Mouse (Mus musculus) left cerebral cortex, postnatal 25 days (tissue): ENCODE results near the gene Eng. TPM values are rescaled to one million over a fixed set of nuclear protein-coding genes. Genes with fewer than 3 reads are reported as not detected.

ENCODE experiments used
- DNase-seq, 2 experiments: peaks; one replicate each; pipeline ENCODE4 v3.0.0; 2022; ENCODE audit warnings: low spot score in 2 of 2, mixed read lengths in 1 of 2
- intact Hi-C: fragments of 180-260 bp; cut with DNase I; formaldehyde crosslinking; loops from one replicate; pipeline ENCODE4 v1.15.1; 2025
- total RNA-seq, 2 experiments: library from RNA; stranded (reverse); gene quantifications; 2 replicates each; pipeline ENCODE4 v1.2.3; 2021

Eng gene
- 10 to 100 TPM; 21.9 to 25.0 TPM for total RNA-seq

GRCm38 (mm10) chr2:32646379-32647056, at the start of gene Eng:
Gene Eng (plus strand): TSS chr2:32646595.
- intact Hi-C loops: no loop called here
- no peak for DNase-seq

- no peak for DNase-seq
- intact Hi-C loops: no loop called here
Observed at GRCm38 (mm10) chr2:32596725-32597124, 49.7 kb upstream of the Eng start.

- no peak for DNase-seq
- intact Hi-C loops: no loop called here
Observed at GRCm38 (mm10) chr2:32597248-32597647, 49.1 kb upstream of the Eng start.

GRCm38 (mm10) chr2:32597699-32598098, 48.7 kb upstream of the Eng start:
- DNase-seq: no peak

GRCm38 (mm10) chr2:32598506-32598905, 47.9 kb upstream of the Eng start:
- DNase-seq: no peak
- intact Hi-C loops: no loop called here

More at GRCm38 (mm10) chr2:32597699-32598098, 48.7 kb upstream of the Eng start:
- intact Hi-C loops: no loop called here

GRCm38 (mm10) chr2:32599409-32599808, 47.0 kb upstream of the Eng start, which contains the start of gene St6galnac6:
Gene St6galnac6 (plus strand): TSS chr2:32599709.
- DNase-seq: no peak
- intact Hi-C loops: no loop called here

- intact Hi-C loops: no loop called here
- no peak for DNase-seq
Observed at GRCm38 (mm10) chr2:32601417-32602065, 44.9 kb upstream of the Eng start.

GRCm38 (mm10) chr2:32602600-32603054, 43.8 kb upstream of the Eng start:
- intact Hi-C loops: no loop called here

GRCm38 (mm10) chr2:32604631-32605030, 41.8 kb upstream of the Eng start:
- no peak for DNase-seq
- intact Hi-C loops: no loop called here

More at GRCm38 (mm10) chr2:32602600-32603054, 43.8 kb upstream of the Eng start:
- DNase-seq: peak; percentile 85 to 93

GRCm38 (mm10) chr2:32606161-32607142, 39.9 kb upstream of the Eng start:
- intact Hi-C loops: loop anchor here (2.0 kb wide), 1 partner anchor 20 kb away; the partner anchor contains the start of gene St6galnac4

GRCm38 (mm10) chr2:32607262-32607947, 39.0 kb upstream of the Eng start:
- DNase-seq: peak; percentile 54 to 61
- intact Hi-C loops: loop anchor here (2.0 kb wide), 1 partner anchor 21 kb away; the partner anchor contains the start of gene St6galnac4

More at GRCm38 (mm10) chr2:32606161-32607142, 39.9 kb upstream of the Eng start:
- DNase-seq: peak; percentile 85 to 86

- DNase-seq: peak in 1 of 2 experiments; percentile 63
- intact Hi-C loops: no loop called here
Observed at GRCm38 (mm10) chr2:32608141-32608777, 38.1 kb upstream of the Eng start.

- intact Hi-C loops: no loop called here
Observed at GRCm38 (mm10) chr2:32608778-32609435, 37.5 kb upstream of the Eng start.

GRCm38 (mm10) chr2:32610610-32611229, 35.7 kb upstream of the Eng start:
- intact Hi-C loops: no loop called here
- peak in 1 of 2 experiments; percentile 63 for DNase-seq

More at GRCm38 (mm10) chr2:32608778-32609435, 37.5 kb upstream of the Eng start:
- no peak for DNase-seq

GRCm38 (mm10) chr2:32612274-32612673, 34.1 kb upstream of the Eng start:
- DNase-seq: no peak
- intact Hi-C loops: no loop called here

GRCm38 (mm10) chr2:32617109-32617508, 29.3 kb upstream of the Eng start:
- no peak for DNase-seq
- intact Hi-C loops: loop anchor here (5.0 kb wide), 1 partner anchor 35 kb away; no protein-coding TSS in a partner anchor

GRCm38 (mm10) chr2:32617601-32618000, 28.8 kb upstream of the Eng start:
- DNase-seq: no peak
- intact Hi-C loops: loop anchor here (5.0 kb wide), 1 partner anchor 35 kb away; no protein-coding TSS in a partner anchor
